Mouse (Mus musculus) layer of hippocampus, adult 9-11 months (tissue): ENCODE results near the gene Pla2g12a.

Experiments
- DNase-seq: peaks from one replicate; pipeline ENCODE4 v3.0.0; 2022

The Pla2g12a gene

GRCm38 (mm10) chr3:129901271-129901809, 22.9 kb downstream of the Pla2g12a start, which contains the start of gene Casp6:
Gene Casp6 (plus strand): TSS chr3:129901425.
- DNase-seq, result peak; percentile 60

GRCm38 (mm10) chr3:129903369-129903768, 25.0 kb downstream of the Pla2g12a start:
- no peak for DNase-seq

GRCm38 (mm10) chr3:129903866-129904265, 25.5 kb downstream of the Pla2g12a start:
- no peak for DNase-seq

GRCm38 (mm10) chr3:129904381-129905132, 26.2 kb downstream of the Pla2g12a start:
- DNase-seq, result no peak

- DNase-seq, result no peak
Measured at GRCm38 (mm10) chr3:129912025-129912424, 33.6 kb downstream of the Pla2g12a start.

- no peak for DNase-seq
Measured at GRCm38 (mm10) chr3:129913241-129913640, 34.8 kb downstream of the Pla2g12a start.

GRCm38 (mm10) chr3:129917424-129917823, 39.0 kb downstream of the Pla2g12a start:
- DNase-seq, result no peak

GRCm38 (mm10) chr3:129918434-129918833, 40.0 kb downstream of the Pla2g12a start:
- DNase-seq, result peak; percentile 68

GRCm38 (mm10) chr3:129923581-129923980, 45.2 kb downstream of the Pla2g12a start:
- no peak for DNase-seq

GRCm38 (mm10) chr3:129925861-129926260, 47.5 kb downstream of the Pla2g12a start:
- DNase-seq, result no peak

GRCm38 (mm10) chr3:129930213-129930778, 51.9 kb downstream of the Pla2g12a start:
- peak; percentile 31 for DNase-seq

GRCm38 (mm10) chr3:129932443-129932842, 54.0 kb downstream of the Pla2g12a start:
- no peak for DNase-seq

GRCm38 (mm10) chr3:129936561-129936960, 58.2 kb downstream of the Pla2g12a start:
- no peak for DNase-seq

GRCm38 (mm10) chr3:129937848-129938247, 59.4 kb downstream of the Pla2g12a start:
- DNase-seq, result no peak

GRCm38 (mm10) chr3:129939058-129939457, 60.7 kb downstream of the Pla2g12a start:
- DNase-seq, result no peak

GRCm38 (mm10) chr3:129940780-129941179, 62.4 kb downstream of the Pla2g12a start:
- no peak for DNase-seq

GRCm38 (mm10) chr3:129941291-129941690, 62.9 kb downstream of the Pla2g12a start:
- DNase-seq, result no peak

GRCm38 (mm10) chr3:129943813-129944212, 65.4 kb downstream of the Pla2g12a start:
- no peak for DNase-seq
